In the genomic region with DNA sequence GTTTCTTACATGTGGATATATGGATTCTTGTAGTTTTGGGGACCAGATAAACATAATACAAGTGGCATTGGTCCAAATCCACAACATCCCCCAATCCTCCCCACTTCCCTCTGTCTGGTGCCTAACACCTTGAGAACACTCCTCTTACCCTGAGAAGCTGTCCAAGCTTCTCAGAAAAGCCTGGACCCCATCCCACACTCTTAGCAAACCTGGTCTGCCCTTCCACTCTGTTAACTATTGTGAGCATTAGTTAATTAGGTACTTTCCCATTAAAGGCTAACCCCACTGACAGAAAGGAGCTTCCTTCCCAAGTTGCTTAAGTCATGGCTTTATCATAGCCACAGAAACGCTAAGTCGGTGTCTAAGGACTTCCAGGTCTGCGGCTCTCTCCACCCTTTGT, we compare ENCODE assay signal across 25 mouse cellular contexts. TPM values are rescaled to one million over a fixed set of nuclear protein-coding genes. Genes with fewer than 3 reads are reported as not detected.
A peak's percentile ranks its signal among the peaks of the same experiment; 100 is the strongest.
DNase-seq lines count a peak whose midpoint lies in the region; ATAC-seq and TF ChIP-seq lines count a peak whose summit lies in the region.
"Had no signal": no experiment of that assay in that cellular context is flagged by ENCODE, and none has a peak within 500 bp of the region (broad histone marks: within the 10 kb centered on the region; RNA-seq: fewer than 3 reads in every experiment).

No protein-coding gene starts in this region.

- H3K27me3 ChIP-seq in forebrain, embryonic 10.5 days (ENCODE audit: poor library complexity, severe bottlenecking), result peaks cover 8% of the 10 kb centered on the region; the same call in 1 of the 2 replicates
- no peaks in the 10 kb centered on the region for H3K27me3 ChIP-seq in forebrain, embryonic 16.5 days (replicated peaks; ENCODE audit: control insufficient read depth, insufficient read depth, low read length)
- no peaks in the 10 kb centered on the region for H3K27me3 ChIP-seq in kidney, postnatal 0 days (ENCODE audit: insufficient read depth, low read length)
- H3K27me3 ChIP-seq: CH12.LX; embryonic facial prominence, embryonic 12.5 days; embryonic facial prominence, embryonic 15.5 days; hindbrain, embryonic 12.5 days; hindbrain, embryonic 15.5 days had no signal

- 92% methylated on average over 3 of the region's 3 CpGs for WGBS in forebrain, embryonic 10.5 days
- WGBS in forebrain, embryonic 16.5 days, result 64% methylated on average over 3 of the region's 3 CpGs
- WGBS in kidney, postnatal 0 days, result 75% methylated on average over 3 of the region's 3 CpGs

- no peak overlapping the region for H3K4me3 ChIP-seq in forebrain, embryonic 10.5 days
- no peak overlapping the region for H3K4me3 ChIP-seq in forebrain, embryonic 16.5 days (replicated peaks; ENCODE audit: low read length)
- H3K4me3 ChIP-seq in kidney, postnatal 0 days (replicated peaks; ENCODE audit: low read depth, low read length), result no peak overlapping the region
- H3K4me3 ChIP-seq: embryonic facial prominence, embryonic 12.5 days; embryonic facial prominence, embryonic 15.5 days; hindbrain, embryonic 12.5 days; hindbrain, embryonic 15.5 days had no signal

- H3K36me3 ChIP-seq in forebrain, embryonic 10.5 days (replicated peaks), result no peaks in the 10 kb centered on the region
- no peaks in the 10 kb centered on the region for H3K36me3 ChIP-seq in forebrain, embryonic 16.5 days (ENCODE audit: control insufficient read depth, insufficient read depth)
- no peaks in the 10 kb centered on the region for H3K36me3 ChIP-seq in kidney, postnatal 0 days (ENCODE audit: insufficient read depth, low read length)
- H3K36me3 ChIP-seq: embryonic facial prominence, embryonic 12.5 days; embryonic facial prominence, embryonic 15.5 days; G1E; hindbrain, embryonic 12.5 days; hindbrain, embryonic 15.5 days had no signal

- H3K4me2 ChIP-seq in forebrain, embryonic 16.5 days (ENCODE audit: low read length), result no peak overlapping the region
- no peak overlapping the region for H3K4me2 ChIP-seq in kidney, postnatal 0 days (ENCODE audit: low read length)
- H3K4me2 ChIP-seq: embryonic facial prominence, embryonic 12.5 days; embryonic facial prominence, embryonic 15.5 days; heart, embryonic 11.5 days; hindbrain, embryonic 12.5 days; hindbrain, embryonic 15.5 days had no signal

- no peak for TF ChIP-seq CTCF in kidney, postnatal 0 days (IDR thresholded peaks at IDR 0.05; ENCODE audit: low read depth)

- no peaks in the 10 kb centered on the region for H3K9me3 ChIP-seq in forebrain, embryonic 10.5 days
- no peaks in the 10 kb centered on the region for H3K9me3 ChIP-seq in forebrain, embryonic 16.5 days (ENCODE audit: control insufficient read depth, low read length)
- H3K9me3 ChIP-seq in kidney, postnatal 0 days (replicated peaks; ENCODE audit: low read length), result no peaks in the 10 kb centered on the region
- H3K9me3 ChIP-seq: embryonic facial prominence, embryonic 12.5 days; embryonic facial prominence, embryonic 15.5 days; G1E; hindbrain, embryonic 12.5 days; hindbrain, embryonic 15.5 days had no signal

- DNase-seq in forebrain, embryonic 10.5 days (ENCODE audit: extremely low spot score, low spot score), result no peak
- DNase-seq in kidney, adult 9 months, result peak; percentile 42
- DNase-seq in kidney, adult 18-20 months, result no peak
- no peak for DNase-seq in kidney, postnatal 0 days (ENCODE audit: low spot score)
- no peak for DNase-seq in kidney, postnatal 10 days
- no peak for DNase-seq in frontal cortex, postnatal 36 days (ENCODE audit: low spot score in 2 of 2)
- DNase-seq: adrenal gland, postnatal 10 days; B cell, adult 2 months; cerebellum, adult 11 months; cerebellum, adult 2 months; cerebellum, adult 9-11 months; cerebellum, postnatal 25 days; gastrocnemius, postnatal 10 days; gastrocnemius, postnatal 36 days; heart, adult 11 months had no signal

- H3K4me1 ChIP-seq in forebrain, embryonic 10.5 days, result peaks cover 14% of the 10 kb centered on the region
- H3K4me1 ChIP-seq in forebrain, embryonic 16.5 days (replicated peaks; ENCODE audit: control insufficient read depth, insufficient read depth, low read length), result no peaks in the 10 kb centered on the region
- H3K4me1 ChIP-seq in kidney, postnatal 0 days (replicated peaks; ENCODE audit: insufficient read depth, low read length), result no peaks in the 10 kb centered on the region
- H3K4me1 ChIP-seq: embryonic facial prominence, embryonic 12.5 days; hindbrain, embryonic 12.5 days had no signal

- H3K27ac ChIP-seq in forebrain, embryonic 10.5 days, result peak overlapping the region; percentile 22; the same call in 1 of the 2 replicates
- no peak overlapping the region for H3K27ac ChIP-seq in forebrain, embryonic 16.5 days (ENCODE audit: low read length)
- no peak overlapping the region for H3K27ac ChIP-seq in kidney, postnatal 0 days
- H3K27ac ChIP-seq: embryonic facial prominence, embryonic 12.5 days; embryonic facial prominence, embryonic 15.5 days; hindbrain, embryonic 12.5 days; hindbrain, embryonic 15.5 days had no signal

- no peak overlapping the region for H3K9ac ChIP-seq in forebrain, embryonic 16.5 days (replicated peaks; ENCODE audit: low read depth, low read length)
- H3K9ac ChIP-seq in kidney, postnatal 0 days (ENCODE audit: low read depth, low read length), result no peak overlapping the region
- H3K9ac ChIP-seq: embryonic facial prominence, embryonic 12.5 days; embryonic facial prominence, embryonic 15.5 days; hindbrain, embryonic 12.5 days; hindbrain, embryonic 15.5 days had no signal

- ATAC-seq in forebrain, embryonic 16.5 days, result no peak
- ATAC-seq in kidney, postnatal 0 days (replicated peaks; ENCODE audit: low FRiP score, low read depth), result 0 out of 2 replicates have a peak, but pooled peaks have one; percentile 40
- ATAC-seq: forebrain, embryonic 14.5 days; Patski had no signal

RNA-seq across cellular contexts. Expression of gene Rtraf, which starts 12.7 kb away (rescaled TPM):
- 232 and 234 TPM in 2 replicates for polyA plus RNA-seq in forebrain, embryonic 10.5 days (2016; fragmentation: Nextera tagmentation; extraction: Ambion mirVana)
- 163 and 184 TPM in 2 replicates for polyA plus RNA-seq in forebrain, embryonic 16.5 days (2015; fragmentation: Nextera tagmentation; extraction: Ambion mirVana)
- 242 and 246 TPM in 2 replicates for polyA plus RNA-seq in kidney, postnatal 0 days (2015; fragmentation: Nextera tagmentation; extraction: Ambion mirVana)
